Mouse (Mus musculus) T-helper 17 cell (primary cell): ENCODE measurements around the gene AL732309.1.

Source experiments
- in situ Hi-C, 2 experiments: fragments of 300-600 bp; cut with MboI, MseI; formaldehyde crosslinking; loops; 1 replicate in 1 of 2; 2 replicates in 1 of 2; pipeline ENCODE4 v1.15.1; 2025; ENCODE audit warnings: high pct_unique_total_duplicates in 2 of 2

The AL732309.1 gene

DNA sequence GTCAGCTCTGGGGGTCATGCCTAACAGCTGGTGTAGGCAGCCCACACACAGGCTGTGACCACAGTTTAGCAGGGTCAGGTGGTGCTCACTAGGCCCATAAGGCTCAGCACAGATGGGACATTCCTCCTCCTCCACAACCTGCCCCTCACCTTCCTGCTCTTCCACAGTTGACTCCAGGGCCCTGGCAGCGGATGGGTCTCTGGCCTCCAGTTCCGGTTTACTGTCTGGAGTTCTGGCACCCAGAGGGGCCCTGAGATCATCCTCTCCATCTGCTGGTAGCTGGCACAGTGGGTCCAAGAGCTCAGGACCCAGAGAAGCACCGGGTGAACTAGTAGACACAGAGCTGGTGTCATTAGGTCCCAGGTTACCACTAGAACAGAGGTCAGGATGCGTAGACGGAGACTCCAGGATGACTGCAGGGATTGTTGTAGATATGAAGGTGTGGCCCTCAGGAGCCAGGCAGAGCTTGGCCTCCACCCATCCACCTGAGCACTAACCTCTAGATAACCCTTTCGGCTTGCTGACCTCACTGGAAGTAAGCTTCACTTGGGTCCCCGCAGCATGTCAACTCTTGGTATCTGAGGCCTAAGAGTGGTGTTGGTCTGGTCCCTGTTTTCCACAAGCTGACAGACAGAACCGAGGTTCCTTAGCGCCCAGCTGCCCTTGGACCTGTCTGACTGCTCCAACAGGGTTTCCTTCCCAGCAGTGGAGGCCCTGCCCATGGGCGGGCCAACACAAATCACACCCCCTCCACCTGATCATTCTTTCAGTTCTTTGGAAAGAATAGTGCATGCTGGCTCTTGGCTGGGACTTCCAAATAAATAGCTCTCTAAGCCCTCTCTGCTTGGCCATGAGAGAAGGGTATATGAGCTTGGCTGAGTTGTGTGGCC lies at the start of gene AL732309.1:
TSS of gene AL732309.1 (minus strand) at position 681 of the 890 bp plus-strand sequence.
- in situ Hi-C loops = no loop called here

DNA sequence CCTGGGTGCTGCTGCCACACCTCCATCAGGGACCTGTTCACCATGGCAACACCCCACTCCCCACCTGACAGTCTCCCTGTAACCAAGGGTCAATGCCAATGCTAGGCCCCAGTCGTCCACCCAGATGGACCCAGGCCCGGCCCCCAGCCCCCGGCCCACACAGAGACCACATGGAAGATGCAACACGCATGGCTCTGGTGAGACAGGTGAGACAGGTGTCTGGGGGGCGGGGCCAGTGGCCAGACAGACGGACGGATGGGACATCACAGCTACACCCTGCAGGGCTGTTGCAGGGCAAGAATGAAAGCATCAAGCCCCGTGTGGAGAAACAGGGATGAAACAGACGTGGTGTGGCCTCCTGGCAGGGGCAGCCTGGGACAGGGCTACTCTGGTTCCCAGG lies 47.0 kb upstream of the AL732309.1 start:
- in situ Hi-C loops = no loop called here

DNA sequence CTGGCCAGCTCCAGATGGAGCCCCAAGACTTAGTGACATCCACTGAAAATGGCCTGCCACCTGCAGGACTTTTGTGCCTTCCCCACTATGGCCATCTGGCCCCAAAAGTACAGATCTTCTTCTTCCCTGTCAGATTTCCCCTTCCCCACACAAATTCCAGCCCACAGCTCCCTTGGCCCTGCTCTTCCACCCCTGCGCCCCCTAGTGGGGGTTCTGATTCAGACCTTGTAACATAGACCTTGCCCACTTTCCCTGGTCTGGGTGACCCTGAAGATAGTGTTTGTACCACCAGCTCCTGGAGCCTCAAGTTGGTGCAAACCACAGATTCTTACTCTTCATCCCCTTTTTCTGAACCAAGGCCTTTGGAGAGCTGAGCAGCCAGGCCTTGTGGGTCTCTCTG lies 46.2 kb upstream of the AL732309.1 start:
- in situ Hi-C loops = no loop called here

DNA sequence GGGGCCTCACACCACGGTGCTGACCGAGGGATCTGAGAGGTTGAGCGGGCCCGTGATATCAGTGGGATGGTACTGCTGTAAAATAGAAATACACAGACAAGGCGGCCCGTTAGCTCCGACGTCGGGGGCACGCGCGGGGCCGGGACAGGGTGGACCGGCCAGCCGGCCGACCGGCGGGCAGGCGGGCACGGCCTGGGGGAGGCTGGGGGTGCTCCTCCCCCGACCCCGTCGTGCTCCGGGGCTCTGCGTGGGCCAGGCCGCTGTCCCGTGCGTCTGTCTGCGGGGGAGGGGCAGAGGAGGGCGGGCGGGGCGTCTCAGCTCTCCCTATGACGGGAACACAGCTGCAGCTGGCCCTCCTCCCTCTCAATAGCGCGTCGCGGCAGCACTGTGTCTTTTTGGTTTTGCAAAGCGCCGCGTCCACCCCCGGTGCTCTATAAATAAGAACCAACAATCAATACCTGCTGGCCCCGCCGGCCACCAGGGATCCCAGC lies 45.4 kb upstream of the AL732309.1 start:
- in situ Hi-C loops = no loop called here

DNA sequence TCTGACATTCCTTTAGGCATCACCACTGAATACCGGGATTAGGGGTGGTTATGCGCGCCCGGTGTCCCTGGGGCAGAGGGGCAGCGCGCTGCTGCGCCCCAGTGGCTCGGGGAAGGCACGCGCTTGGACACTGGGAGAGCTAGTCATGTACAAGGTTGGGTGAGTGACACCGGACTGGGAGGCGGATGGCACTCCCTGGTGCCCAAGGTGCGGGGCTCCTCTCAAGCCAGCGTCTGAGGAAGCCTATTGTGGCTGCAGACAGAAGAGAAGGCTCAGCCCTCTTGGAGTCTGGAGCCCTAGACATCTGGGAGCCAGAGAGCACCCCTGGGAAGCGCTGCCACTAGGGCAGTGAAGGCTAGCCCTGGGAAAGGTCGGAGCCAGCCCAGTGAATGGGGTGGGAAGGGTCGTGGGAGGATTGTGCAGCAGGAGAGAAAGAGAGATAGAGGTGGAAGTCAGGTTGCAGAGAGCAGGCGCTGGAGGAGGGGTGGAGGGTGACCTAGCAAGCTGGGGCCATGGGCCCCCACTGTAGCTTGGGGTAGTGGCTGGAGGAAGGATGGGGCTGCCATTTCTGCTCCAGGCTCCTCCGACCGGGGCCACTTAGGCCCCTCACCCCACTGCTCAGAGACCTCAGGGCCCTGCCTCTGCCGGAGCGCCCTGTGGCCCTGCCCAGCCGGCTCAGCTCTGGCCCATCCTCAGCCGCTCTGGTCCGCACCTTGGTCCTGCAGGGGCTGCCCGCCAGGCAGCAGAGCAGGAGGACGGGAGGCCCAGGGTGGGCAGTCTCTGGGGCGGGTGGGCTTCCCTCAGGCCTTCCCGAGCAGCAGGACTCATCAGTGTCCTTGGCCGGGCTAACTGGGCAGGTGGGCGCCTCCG lies 44.8 kb upstream of the AL732309.1 start:
- in situ Hi-C loops = no loop called here

DNA sequence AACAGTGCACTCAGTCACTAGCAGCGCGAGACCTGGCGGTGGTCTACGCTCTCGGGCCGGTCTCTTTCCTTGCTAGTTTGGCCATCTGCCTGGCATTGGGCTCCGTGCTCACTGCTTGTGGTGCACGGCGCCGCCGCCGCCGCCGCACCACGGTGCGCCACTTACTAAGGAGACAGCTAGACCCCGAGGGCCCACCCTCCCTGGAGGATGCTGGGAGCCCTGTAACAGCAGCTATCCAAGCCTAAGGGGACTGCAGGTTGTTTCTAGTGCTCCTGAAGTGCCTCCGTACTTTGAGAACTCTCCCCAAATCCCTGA lies 44.1 kb upstream of the AL732309.1 start:
- in situ Hi-C loops = no loop called here

DNA sequence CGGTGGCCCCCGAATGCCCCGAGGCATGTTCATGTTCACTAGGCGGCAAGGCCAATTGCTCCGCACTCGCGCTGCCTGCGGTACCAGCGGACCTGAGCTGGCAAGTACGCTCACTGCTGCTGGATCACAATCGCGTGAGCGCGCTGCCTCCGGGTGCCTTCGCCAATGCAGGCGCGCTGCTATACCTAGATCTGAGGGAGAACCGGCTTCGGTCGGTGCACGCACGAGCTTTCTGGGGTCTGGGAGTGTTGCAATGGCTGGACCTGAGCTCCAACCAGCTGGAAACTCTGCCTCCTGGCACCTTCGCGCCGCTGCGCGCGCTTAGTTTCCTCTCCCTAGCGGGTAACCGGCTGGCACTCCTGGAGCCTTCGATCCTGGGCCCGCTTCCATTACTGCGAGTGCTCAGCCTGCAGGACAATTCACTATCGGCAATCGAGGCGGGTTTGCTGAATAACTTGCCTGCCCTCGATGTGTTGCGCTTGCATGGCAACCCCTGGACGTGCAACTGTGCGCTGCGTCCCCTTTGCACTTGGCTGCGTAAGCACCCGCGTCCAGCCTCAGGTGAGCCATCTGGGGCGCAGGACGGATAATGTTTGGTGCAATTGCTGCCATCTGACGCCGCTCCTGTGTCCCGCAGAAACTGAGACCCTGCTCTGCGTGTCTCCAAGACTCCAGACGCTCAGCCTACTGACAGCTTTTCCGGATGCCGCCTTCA lies 43.6 kb upstream of the AL732309.1 start:
- in situ Hi-C loops = no loop called here

DNA sequence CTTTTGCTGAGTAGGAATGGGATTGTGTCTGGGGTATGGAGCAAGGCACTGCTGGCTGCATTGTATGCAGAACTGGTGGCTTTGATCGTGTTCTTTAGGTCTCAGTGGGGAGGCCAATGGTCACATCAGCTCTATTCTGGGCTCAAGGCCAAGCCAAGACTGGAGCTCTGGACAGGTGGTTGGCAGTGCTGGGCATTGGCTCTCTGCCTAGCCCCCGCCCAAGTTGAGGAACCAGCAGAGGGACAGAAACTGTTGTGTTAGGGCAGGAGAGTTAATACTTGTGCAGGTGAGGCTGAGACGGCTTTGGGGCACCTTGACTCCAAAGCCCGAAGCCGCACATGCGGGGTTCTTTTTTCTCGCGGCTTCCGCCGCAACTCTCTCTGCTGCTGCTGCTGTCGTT lies 43.0 kb upstream of the AL732309.1 start, which contains the start of gene Lrrc26:
TSS of gene Lrrc26 (plus strand) at position 265 of the 400 bp plus-strand sequence.
- in situ Hi-C loops = no loop called here

DNA sequence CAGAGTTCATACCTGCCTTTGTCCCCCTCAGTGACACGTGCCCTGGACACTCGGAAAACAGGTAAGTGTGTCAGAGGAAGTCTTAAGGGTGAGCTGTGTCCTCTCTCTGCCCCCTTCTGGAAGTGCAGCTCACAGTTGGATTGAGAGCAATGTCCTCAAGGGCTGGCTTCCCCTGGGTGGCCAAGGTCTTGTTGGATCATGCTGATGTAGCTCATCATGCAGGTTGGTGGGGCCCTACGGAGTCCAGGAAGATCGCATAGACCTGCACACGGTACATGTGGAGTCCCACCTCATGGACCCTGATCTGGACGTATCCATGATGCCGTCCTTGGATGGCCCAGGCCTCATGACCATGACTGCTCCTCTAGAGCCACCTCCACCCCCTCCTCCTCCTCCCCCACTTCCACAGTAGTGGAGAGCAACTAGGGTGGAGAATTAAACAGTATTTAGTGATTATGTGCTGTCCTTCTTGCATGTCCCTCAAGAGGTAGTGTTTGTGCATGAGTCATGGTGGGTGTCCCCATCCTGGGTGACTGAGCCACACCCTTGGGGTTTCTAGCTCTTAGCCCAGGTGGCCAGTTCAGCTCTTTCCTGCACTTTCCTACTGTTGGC lies 42.2 kb upstream of the AL732309.1 start:
- in situ Hi-C loops = no loop called here

DNA sequence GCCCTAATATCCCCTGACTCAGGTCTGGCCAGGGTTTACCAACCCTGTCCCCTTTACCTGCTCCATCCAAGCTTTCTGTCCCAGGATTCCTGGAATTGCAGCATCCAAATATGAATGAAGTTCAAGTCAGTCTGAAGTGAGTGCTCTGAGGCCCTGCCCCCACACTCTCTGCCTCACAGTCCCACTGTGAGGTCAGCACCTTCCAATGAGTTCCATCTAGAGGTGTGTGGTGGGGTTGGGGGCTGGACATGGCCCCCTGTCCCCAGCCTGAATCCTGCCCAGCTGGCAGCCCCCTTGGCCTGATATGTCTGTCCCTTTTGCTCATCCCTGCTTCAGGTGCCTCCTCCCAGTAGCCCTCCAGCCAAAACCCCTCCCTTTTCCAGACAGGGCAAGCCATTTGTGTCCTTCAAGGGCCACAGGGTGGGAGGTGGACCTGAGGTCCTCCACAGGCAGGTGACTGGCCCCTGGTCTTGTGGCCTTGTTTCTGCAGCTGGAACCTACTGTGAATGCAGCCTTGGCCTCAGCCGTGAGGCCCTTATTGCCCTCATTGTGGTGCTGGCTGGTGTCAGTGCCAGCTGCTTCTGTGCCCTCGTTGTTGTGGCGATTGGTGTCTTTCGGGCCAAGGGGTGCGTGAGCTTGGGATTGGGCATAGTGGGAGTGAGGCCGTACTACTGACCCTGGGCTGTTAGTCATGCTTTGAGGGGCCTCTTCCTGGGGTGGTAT lies 41.4 kb upstream of the AL732309.1 start, which contains the start of gene Tmem210:
TSS of gene Tmem210 (plus strand) at position 219 of the 723 bp plus-strand sequence.
- in situ Hi-C loops = no loop called here

DNA sequence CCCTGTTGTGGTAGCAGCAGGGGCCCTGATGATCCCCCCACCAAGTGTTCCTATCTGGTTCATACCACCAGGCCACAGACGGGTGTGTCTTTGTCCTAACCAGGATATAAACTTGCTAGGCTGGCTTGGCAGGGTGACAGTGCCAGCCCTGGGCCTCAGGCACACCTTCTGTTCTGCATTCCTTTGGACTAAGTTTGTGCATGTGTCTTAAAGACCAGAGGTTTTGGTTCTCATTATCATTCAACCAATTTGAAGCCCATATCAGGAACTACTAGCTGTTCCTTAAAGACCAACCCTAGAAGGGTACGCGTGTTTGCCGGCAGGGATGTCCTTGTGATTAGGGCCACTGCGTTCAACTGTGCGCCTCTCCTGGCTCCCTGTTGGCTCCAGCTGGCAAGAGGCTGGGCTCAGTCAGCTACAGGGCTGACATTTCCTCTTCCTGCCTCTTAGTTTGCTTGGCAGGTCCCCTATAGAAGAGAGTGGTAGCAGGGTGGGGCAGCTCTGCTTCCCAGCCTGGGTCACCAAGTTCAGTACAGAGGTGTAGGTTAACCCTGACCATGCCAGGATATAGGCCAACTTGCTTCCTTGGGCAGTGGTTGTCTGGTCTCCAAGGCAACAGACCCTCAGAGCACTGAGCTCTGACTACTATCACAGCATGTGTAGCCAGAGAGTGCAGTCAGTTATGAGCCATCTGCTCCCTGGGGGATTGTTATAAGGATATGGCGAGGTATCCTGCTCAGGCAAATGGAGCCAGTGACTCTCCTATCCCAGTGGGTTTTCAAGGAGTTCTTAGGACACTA lies 40.4 kb upstream of the AL732309.1 start:
- in situ Hi-C loops = no loop called here

DNA sequence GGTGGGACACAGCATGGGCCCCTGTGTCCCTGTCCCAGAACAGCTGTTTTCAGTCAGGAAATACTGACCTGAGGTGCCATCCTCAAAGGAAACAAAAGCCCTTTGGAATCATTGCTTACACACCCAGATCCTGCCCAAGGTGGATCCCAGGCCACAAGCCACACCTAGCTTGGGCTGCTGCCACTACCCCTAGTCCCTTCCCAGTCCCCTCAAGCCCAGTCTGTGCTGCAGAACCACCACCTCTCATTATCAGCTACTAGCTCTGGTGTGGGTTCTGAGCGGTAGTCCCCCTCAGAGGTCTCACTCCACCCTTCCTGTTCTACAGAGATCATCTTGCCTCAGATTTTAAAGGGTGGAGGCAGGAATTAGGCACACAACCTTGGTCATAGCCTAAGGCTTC lies 39.7 kb upstream of the AL732309.1 start:
- in situ Hi-C loops = no loop called here

DNA sequence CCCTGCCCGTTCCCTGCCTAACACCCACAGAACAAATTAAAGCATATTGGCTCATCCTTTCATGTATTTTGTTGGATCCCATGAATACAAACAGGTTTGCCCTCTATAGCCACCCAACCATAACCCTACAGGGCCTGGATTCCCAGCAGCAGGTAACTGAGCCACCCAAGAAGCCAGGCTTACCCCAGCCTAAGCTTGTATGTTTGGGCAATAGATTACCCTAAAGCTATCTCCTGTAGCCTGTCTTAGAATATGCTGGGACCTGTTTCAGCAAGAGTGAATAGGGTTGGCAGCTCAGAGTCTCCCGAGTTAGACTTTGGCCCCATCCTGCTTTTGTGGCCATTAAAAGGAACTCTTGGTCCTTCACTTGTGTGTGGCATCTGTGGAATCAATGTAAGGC lies 38.9 kb upstream of the AL732309.1 start:
- in situ Hi-C loops = no loop called here

DNA sequence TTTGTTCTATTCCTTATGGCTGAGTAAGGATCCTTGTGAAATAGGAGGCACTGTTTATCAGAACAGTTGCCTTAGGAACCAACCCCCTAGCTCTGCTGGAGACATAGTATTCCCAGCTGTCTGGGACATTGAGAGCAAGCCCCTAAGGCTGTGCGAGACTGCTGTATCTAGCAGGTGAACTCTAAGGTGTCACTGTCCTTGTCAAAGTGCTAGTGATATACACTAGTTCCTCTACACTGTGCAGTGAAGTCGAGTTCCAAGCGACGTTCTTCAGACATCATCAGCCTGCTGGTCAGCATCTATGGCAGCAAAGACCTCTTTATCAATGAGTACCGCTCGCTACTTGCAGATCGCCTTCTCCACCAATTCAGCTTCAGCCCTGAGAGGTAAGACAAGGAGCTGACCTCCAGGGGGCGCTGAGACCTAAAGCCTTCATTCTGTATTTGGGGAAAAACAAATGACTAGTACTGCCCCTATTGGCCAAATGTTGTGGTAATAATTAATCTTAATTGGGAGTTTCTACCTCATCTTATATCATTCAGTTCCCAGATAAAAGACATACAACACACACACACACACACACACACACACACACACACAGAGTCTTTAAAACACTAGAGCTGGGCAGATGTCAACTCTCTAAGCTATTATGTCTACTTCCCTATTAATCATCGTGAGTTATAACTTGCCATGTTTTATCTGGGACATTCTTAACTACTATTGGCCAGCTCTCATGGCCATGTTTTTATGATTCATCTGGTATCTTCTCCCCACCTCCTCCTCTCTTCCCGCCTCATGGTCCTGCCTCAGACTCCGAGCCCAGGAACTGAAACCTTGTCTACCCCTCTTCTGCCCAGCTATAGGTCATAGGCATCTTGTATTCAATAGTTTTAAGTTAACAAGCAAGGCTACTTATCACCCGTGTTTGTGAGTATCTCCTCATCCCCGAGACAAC lies 32.5 kb upstream of the AL732309.1 start:
- in situ Hi-C loops = loop anchor here in 1 of 2 experiments (10.0 kb wide), 1 partner anchor 56 kb away; the partner anchor contains the start of gene Man1b1

DNA sequence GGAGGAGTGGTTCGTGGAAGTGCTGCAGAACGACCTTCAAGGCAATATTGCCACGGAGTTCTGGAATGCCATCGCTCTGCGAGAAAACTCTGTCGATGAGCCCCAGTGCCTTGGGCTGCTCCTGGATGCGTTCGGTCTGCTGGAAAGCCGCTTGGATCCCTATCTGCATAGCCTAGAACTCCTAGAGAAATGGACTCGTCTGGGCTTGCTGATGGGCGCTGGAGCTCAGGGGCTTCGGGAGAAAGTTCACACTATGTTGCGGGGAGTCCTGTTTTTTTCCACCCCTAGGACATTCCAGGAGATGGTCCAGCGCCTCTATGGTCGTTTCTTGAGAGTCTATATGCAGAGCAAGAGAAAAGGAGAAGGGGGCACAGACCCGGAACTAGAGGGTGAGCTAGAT lies 26.3 kb upstream of the AL732309.1 start:
- in situ Hi-C loops = loop anchor here (5.0 to 10.0 kb wide), 2 partner anchors 59 to 62 kb away; partner anchors contain the start of gene Man1b1 (in 2 of the 2)

DNA sequence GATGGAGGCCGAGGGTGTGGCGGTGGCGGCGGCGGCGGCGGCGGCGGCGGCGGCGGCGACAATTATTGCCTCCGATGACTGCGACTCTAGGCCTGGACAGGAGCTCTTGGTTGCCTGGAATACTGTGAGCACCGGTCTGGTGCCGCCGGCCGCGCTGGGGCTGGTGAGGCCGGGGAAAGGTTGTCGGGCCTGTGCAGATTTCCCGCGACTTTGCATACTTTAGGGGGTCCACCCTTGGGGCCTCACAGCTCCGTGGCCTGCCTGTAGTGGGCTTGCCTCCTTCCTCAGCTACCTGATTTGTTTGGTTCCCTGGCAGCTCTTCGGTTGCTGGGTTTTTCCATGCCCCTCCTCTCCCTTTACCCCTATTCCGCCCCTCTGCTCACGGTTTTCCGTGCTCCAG lies 25.9 kb upstream of the AL732309.1 start:
- in situ Hi-C loops = loop anchor here (5.0 to 10.0 kb wide), 2 partner anchors 60 to 62 kb away; partner anchors contain the start of gene Man1b1 (in 2 of the 2)

DNA sequence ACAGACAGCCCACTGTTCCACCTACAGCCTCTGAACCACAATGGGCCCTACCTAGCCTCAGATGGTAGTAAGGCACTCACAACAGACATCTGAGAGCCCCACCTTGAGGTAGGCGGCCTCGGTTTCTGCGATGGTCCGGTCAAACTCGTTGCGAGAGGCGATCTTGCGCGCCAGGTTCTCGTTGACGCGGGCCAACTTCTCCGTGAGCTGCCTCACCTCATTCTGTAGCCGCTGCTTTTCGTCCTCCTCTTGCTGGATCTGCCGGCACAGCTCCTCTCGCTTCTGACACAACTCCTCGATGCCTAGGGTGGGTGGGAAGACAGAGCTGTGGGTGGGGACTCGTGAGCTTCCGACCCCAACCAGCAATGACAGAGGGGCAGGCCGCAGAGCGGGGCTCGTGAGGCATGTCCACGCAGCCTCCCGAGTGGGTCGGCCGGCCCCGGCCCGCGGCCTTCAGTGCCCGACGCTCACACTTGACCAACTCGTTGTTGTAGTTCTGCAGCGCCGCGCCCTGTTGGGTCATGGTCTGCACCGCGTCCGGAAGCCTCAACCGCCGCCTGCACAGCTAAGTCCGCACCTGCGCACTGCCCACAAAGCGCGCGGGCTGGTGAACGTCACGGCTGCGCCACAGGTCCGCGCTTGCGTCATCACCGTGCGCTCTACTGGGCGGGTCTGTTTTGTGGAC lies 25.3 kb upstream of the AL732309.1 start, which contains the start of the genes Ssna1 and Anapc2:
TSS of gene Ssna1 (minus strand) at position 612 of the 685 bp plus-strand sequence.
TSS of gene Anapc2 (plus strand) at position 652 of the 685 bp plus-strand sequence.
- in situ Hi-C loops = loop anchor here (5.0 to 10.0 kb wide), 2 partner anchors 60 to 63 kb away; partner anchors contain the start of gene Man1b1 (in 2 of the 2)
